Mouse (Mus musculus) frontal cortex, postnatal 36 days (tissue): Measurements from ENCODE around the gene Ndrg3.
"Not testable (repeated sequence)": the region's sequence is repeated elsewhere in the genome, so short reads cannot be mapped to it uniquely, and the experiment has no call there.

ENCODE experiments used
- DNase-seq, 2 experiments: peaks; one replicate each; pipeline ENCODE4 v3.0.0; 2022; ENCODE audit warnings: low spot score in 2 of 2

Ndrg3 gene

GRCm38 (mm10) chr2:156937795-156938194 is 54.1 kb downstream of the Ndrg3 start:
- DNase-seq: peak; percentile 68 to 90

- no peak for DNase-seq
Measured at GRCm38 (mm10) chr2:156935005-156935404, 56.9 kb downstream of the Ndrg3 start.

GRCm38 (mm10) chr2:156933426-156933825 is 58.4 kb downstream of the Ndrg3 start:
- DNase-seq: no peak

- DNase-seq: no peak
Measured at GRCm38 (mm10) chr2:156931421-156931820, 60.4 kb downstream of the Ndrg3 start.

GRCm38 (mm10) chr2:156930549-156930948 is 61.3 kb downstream of the Ndrg3 start:
- no peak for DNase-seq

GRCm38 (mm10) chr2:156929519-156930120 is 62.2 kb downstream of the Ndrg3 start:
- DNase-seq: no peak

GRCm38 (mm10) chr2:156928606-156929005 is 63.2 kb downstream of the Ndrg3 start:
- DNase-seq: no peak

GRCm38 (mm10) chr2:156927663-156928062 is 64.2 kb downstream of the Ndrg3 start:
- DNase-seq: peak in 1 of 2 experiments; percentile 59

- not testable (repeated sequence) for DNase-seq
Measured at GRCm38 (mm10) chr2:156925611-156926010, 66.2 kb downstream of the Ndrg3 start.

GRCm38 (mm10) chr2:156925075-156925474 is 66.8 kb downstream of the Ndrg3 start:
- not testable (repeated sequence) for DNase-seq

GRCm38 (mm10) chr2:156924210-156924898 is 67.5 kb downstream of the Ndrg3 start:
- DNase-seq: no peak

GRCm38 (mm10) chr2:156923057-156923456 is 68.8 kb downstream of the Ndrg3 start:
- DNase-seq: no peak

- no peak for DNase-seq
Measured at GRCm38 (mm10) chr2:156919796-156920195, 72.1 kb downstream of the Ndrg3 start.

GRCm38 (mm10) chr2:156919191-156919590 is 72.7 kb downstream of the Ndrg3 start:
- DNase-seq: not testable (repeated sequence)

GRCm38 (mm10) chr2:156918562-156918961 is 73.3 kb downstream of the Ndrg3 start:
- no peak for DNase-seq

- DNase-seq: no peak
Measured at GRCm38 (mm10) chr2:156916419-156917125, 75.3 kb downstream of the Ndrg3 start.

- DNase-seq: no peak
Measured at GRCm38 (mm10) chr2:156915559-156915958, 76.3 kb downstream of the Ndrg3 start.

GRCm38 (mm10) chr2:156913191-156913590 is 78.7 kb downstream of the Ndrg3 start:
- no peak for DNase-seq

GRCm38 (mm10) chr2:156905931-156906330 is 85.9 kb downstream of the Ndrg3 start:
- not testable (repeated sequence) for DNase-seq

- peak; percentile 70 to 90 for DNase-seq
Measured at GRCm38 (mm10) chr2:156904976-156905717, 86.7 kb downstream of the Ndrg3 start.

GRCm38 (mm10) chr2:156903367-156903766 is 88.5 kb downstream of the Ndrg3 start:
- DNase-seq: no peak

- DNase-seq: not testable (repeated sequence)
Measured at GRCm38 (mm10) chr2:156902411-156902810, 89.4 kb downstream of the Ndrg3 start.
